Mouse (Mus musculus) cerebellum, adult 2 months (tissue): ENCODE data around the gene Ppp1r3f.

Experiments used
- CTCF ChIP-seq: fragments of 200-500 bp; IDR thresholded peaks from 2 replicates; pipeline ENCODE4 v1.5.1; 2011; ENCODE audit warnings: low read depth, mild to moderate bottlenecking, control low read depth, low read length, moderate library complexity, borderline replicate concordance; ENCODE audit not compliant: insufficient read depth
- POLR2A ChIP-seq: fragments of 200-500 bp; IDR thresholded peaks from 2 replicates; pipeline ENCODE4 v1.6.1; 2011; ENCODE audit warnings: low read length, control low read depth, borderline replicate concordance; ENCODE audit not compliant: insufficient read depth

GRCm38 (mm10) chrX:7595371-7595770, 21.3 kb upstream of the Ppp1r3f start:
- TF ChIP-seq CTCF (no peak), POLR2A (no peak)
